Mouse (Mus musculus): ENCODE measurements around the gene Smarcal1.

GRCm38 (mm10) chr1:72587532-72587931 is 4.5 kb downstream of the Smarcal1 start:
- TF ChIP-seq CTCF (IDR thresholded peaks at IDR 0.05; ENCODE audit: borderline replicate concordance, insufficient read depth, low read length) (no peak), POLR2A (IDR thresholded peaks at IDR 0.05; ENCODE audit: low read depth, low read length) (no peak)
